Mouse (Mus musculus): ENCODE measurements around the gene Mynn. TPM values are rescaled to one million over a fixed set of nuclear protein-coding genes. Genes with fewer than 3 reads are reported as not detected.
"Not testable (repeated sequence)": the region's sequence is repeated elsewhere in the genome, so short reads cannot be mapped to it uniquely, and the experiment has no call there.

The Mynn gene
- polyA plus RNA-seq (2017; shearing (Covaris generic)) = 10 to 100 TPM; 38.6 to 40.9 TPM

GRCm38 (mm10) chr3:30602065-30602739, at the start of gene Mynn:
Gene Mynn (plus strand): TSS chr3:30602065.
- ATAC-seq = peak; percentile 78

- no peak for ATAC-seq
These were observed 48.1 kb upstream of the Mynn start for GRCm38 (mm10) chr3:30553741-30554140.

GRCm38 (mm10) chr3:30560677-30561314, 41.1 kb upstream of the Mynn start:
- no peak for ATAC-seq

DNA sequence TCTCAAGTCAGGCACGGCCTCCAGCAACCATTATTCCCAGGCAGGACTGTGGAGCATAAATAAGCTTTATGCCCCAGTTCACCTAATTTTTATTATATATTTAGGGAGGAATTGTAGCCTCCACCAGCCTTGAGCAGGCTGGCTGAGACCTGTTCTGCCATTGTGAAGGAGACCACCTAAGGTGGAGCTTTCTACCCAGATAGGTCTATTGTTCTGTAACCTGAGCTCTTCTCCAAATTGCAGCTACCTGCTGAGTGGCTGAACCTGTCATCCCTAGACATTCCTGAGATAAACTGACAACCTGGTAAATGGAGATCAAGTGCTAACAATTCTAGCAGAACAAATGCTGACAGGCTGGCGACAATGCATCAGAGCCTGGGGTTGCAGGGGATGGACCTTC, 35.5 kb upstream of the Mynn start:
- not testable (repeated sequence) for ATAC-seq

DNA sequence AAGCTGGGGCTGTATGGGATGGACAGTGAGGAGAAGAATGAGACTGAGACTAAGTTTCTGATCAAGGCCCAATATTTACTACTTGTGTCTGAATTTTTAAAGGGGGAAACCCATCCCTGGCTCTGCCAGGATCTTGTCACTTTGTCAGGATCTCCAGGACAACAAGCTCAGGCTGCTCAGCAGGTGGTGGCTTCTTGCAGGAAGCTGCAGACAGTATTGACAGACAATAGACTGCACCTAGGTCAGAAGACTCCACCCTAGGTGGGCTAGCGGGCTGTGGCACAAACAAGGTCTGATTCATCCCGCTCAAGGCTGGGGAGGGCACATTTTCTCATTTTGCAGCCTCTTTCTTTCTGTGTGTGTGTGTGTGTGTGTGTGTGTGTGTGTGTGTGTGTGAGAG, 28.3 kb upstream of the Mynn start:
- ATAC-seq = no peak

- ATAC-seq = no peak
These were observed 13.0 kb upstream of the Mynn start for GRCm38 (mm10) chr3:30588865-30589264.

GRCm38 (mm10) chr3:30592418-30592853, 9.4 kb upstream of the Mynn start:
- ATAC-seq = peak; percentile 85

GRCm38 (mm10) chr3:30593719-30594485, 8.0 kb upstream of the Mynn start:
- ATAC-seq = peak; percentile 55

GRCm38 (mm10) chr3:30595111-30595832, 6.6 kb upstream of the Mynn start:
- ATAC-seq = peak; percentile 24

DNA sequence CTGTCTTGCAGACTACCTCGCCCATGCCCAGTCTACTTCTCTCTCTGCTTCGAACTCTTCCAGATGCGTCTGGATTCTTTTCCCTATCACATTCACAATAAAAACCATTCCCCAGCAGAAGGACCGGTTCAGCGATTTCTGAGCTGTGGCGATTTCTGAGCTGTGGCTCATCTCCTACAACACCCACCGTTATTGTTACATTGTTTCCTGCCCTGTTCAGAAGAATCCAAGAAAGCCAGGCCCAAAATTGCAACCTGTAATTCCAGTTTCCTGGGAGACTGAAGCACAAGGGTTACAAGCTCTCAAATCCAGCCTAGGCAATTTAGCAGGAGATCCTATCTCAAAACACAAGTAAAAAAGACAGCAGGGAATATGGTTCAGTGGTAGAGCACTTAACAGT, 4.6 kb upstream of the Mynn start:
- ATAC-seq = no peak

- no peak for ATAC-seq
These were observed 1.9 kb upstream of the Mynn start, which contains the start of gene Actrt3 for GRCm38 (mm10) chr3:30599711-30600545. Gene Actrt3 (minus strand): TSS chr3:30599939.

DNA sequence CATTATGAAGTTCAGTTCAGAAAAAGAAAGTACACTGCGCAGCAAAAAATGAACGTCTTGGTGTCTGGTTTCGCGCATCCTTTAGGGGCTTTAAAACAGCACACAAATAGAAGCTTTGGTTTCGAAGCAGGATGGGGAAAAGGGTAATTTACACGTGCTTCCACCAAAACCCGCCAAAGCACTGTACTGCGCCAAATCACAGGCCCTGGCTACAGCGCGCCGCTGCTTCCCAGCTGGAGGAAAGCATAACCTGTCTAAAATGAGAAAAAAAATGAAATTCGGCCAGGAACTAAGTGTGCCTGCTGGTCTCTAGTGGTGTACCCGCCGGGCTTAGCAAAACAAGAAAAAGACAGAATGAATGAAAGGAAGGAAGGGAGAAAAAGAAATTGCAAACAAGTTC, 1.1 kb upstream of the Mynn start:
- peak; percentile 5 for ATAC-seq

DNA sequence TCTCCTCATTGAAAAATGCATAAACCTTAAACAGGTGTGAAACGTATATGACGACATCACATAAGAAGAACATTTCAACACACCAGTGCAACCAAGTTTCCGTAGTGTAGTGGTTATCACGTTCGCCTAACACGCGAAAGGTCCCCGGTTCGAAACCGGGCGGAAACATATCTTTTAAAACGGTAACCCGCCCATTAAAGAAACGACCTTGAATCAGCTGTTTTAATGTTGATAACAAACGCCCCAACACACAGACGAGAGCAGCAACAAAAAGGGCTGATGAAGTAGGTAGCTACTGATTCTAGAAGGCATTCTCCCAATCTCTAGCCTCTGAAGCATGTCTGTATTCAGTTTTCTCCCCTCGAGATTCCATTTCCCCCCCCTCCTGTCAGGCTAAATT, 690 bp upstream of the Mynn start:
- ATAC-seq = peak; percentile 51

DNA sequence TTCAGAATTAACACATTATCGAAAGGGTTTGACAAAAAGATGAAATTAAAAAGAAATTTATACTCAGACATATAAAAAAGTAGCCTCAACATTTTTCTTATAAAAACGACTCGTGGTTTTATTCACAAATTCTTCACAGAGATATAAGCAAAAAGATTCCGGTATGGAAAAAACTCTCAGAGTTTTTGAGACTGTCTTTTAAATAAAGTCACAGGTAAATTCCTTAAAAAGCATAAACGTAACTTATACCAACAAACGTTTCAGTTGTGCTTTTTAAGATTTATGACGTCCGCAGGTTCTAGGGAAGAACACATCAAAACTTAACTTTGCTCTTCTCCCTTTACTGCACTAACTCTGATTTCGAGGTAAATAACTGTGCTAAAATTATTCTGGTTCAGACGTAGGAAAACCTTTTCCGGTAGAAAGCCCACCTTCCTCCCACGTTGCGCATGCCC, 228 bp upstream of the Mynn start:
- ATAC-seq = no peak

DNA sequence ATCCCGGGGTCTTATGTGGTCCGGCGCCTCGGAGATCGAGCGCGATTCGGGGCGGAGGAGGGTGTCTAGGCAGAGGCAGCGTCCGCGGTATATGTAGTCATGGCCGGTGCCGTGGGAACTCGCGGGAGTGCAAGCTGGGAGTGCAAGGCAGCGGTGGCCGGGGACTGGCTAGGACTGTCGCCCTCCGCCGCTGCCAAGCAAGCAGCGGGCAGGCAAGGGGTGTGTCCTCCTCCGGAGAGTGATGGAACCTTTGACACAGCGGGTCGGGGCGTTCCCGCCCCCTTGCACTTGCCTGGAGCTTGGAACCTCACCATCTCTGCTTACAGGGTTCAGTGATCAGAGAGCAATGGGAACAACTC, 854 bp downstream of the Mynn start:
- ATAC-seq = peak; percentile 27

DNA sequence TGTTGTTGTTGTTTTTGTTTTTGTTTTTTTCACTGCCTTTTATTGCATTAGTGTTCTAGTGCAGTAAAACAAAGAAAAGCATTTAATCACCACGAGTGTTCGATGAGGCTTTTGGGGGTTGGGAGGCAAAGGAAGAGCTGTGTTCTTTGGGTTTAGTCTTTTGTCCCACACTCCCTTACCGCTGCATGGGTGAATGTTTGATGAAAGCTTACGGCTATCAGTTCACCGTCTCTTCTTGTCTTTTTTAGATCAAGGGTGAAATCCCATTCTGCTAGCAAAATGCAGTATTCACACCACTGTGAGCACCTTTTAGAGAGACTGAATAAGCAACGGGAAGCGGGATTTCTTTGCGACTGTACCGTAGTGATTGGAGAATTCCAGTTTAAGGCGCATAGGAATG, 1.4 kb downstream of the Mynn start:
- ATAC-seq = no peak

DNA sequence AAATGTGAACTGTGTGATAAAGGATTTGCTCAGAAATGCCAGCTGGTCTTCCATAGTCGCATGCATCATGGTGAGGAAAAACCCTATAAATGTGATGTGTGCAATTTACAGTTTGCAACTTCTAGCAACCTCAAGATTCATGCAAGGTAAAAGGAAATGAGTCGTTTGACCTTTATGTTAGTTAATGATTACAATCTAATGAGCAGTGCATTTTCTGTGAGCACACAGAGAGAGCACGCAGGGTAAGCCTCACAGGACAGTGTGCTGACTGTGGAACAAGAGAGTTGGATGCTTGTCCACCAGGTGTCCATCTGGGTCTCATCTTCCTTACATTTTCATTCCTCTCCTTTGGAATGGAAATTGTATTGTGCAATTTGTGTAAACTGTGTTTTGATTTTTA, 7.1 kb downstream of the Mynn start:
- ATAC-seq = peak; percentile 64

- ATAC-seq = peak; percentile 61
These were observed 9.1 kb downstream of the Mynn start for GRCm38 (mm10) chr3:30610930-30611329.

DNA sequence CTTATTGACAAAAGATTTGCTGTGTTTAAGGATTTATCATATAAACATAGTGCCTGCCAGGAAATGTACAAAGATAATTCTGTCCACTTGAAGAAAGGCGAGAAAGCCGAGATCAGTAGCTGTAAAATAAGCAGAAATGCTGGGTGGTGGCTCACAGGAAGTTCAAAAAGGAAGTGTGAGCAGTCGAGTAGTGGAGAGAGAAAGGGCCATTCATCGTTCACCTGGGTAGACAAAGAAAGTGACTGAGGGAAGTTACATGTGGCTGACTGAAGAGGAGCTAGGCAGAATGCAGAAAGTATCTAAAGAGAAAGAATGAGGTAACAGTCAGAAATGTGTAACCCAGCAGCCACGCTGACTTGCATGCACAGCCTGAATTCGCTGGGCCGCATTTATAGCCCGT, 18.3 kb downstream of the Mynn start:
- no peak for ATAC-seq

- no peak for ATAC-seq
These were observed 31.8 kb downstream of the Mynn start for GRCm38 (mm10) chr3:30633681-30634080.

- ATAC-seq = no peak
These were observed 33.8 kb downstream of the Mynn start for GRCm38 (mm10) chr3:30635629-30636028.

GRCm38 (mm10) chr3:30644207-30644606, 42.3 kb downstream of the Mynn start, which contains the start of gene Lrriq4:
Gene Lrriq4 (plus strand): TSS chr3:30644507.
- no peak for ATAC-seq

All from CD4-positive, CD25-positive, alpha-beta regulatory T cell, adult 4 months (primary cell).